Mouse (Mus musculus) 3134 (cell line): ENCODE measurements at regions not wholly inside any gene's neighbourhood (a gene's known extent, or its start where the extent isn't known, plus 50 kb on each side); places are given as distances from the start of the nearest gene placed in this dataset.

ENCODE experiments used
- DNase-seq: peaks from one replicate; pipeline ENCODE4 v3.0.0-alpha.2; 2011; ENCODE audit warnings: low spot score; ENCODE audit not compliant: insufficient read length; ENCODE audit errors: extremely low read depth

- no peak for DNase-seq
Observed at GRCm38 (mm10) chr8:80263468-80263945, 205.7 kb upstream of the Hhip start.

- no peak for DNase-seq
Observed at GRCm38 (mm10) chr8:80262911-80263310, 205.1 kb upstream of the Hhip start.

GRCm38 (mm10) chr8:80253541-80253940 is 195.7 kb upstream of the Hhip start:
- DNase-seq: no peak

GRCm38 (mm10) chr8:80251595-80251994 is 193.8 kb upstream of the Hhip start:
- DNase-seq: no peak

GRCm38 (mm10) chr8:80250305-80251161 is 192.7 kb upstream of the Hhip start:
- no peak for DNase-seq

- no peak for DNase-seq
Observed at GRCm38 (mm10) chr8:80249762-80250161, 192.0 kb upstream of the Hhip start.

GRCm38 (mm10) chr8:80239879-80240278 is 182.1 kb upstream of the Hhip start:
- no peak for DNase-seq

GRCm38 (mm10) chr8:80210361-80210760 is 152.6 kb upstream of the Hhip start:
- DNase-seq: no peak

GRCm38 (mm10) chr8:80204678-80205654 is 147.2 kb upstream of the Hhip start:
- no peak for DNase-seq

GRCm38 (mm10) chr8:80203769-80204677 is 146.2 kb upstream of the Hhip start:
- no peak for DNase-seq

- no peak for DNase-seq
Observed at GRCm38 (mm10) chr8:80197680-80198079, 139.9 kb upstream of the Hhip start.

- no peak for DNase-seq
Observed at GRCm38 (mm10) chr8:80190510-80190908, 132.7 kb upstream of the Hhip start.

GRCm38 (mm10) chr8:80189797-80190509 is 132.1 kb upstream of the Hhip start:
- no peak for DNase-seq

GRCm38 (mm10) chr8:80185286-80185685 is 127.5 kb upstream of the Hhip start:
- no peak for DNase-seq

GRCm38 (mm10) chr8:80168688-80169087 is 110.9 kb upstream of the Hhip start:
- DNase-seq: no peak

- DNase-seq: no peak
Observed at GRCm38 (mm10) chr8:80149458-80150083, 91.8 kb upstream of the Hhip start.

- DNase-seq: no peak
Observed at GRCm38 (mm10) chr8:80147929-80148328, 90.1 kb upstream of the Hhip start.

- DNase-seq: no peak
Observed at GRCm38 (mm10) chr8:80138481-80138880, 80.7 kb upstream of the Hhip start.

- no peak for DNase-seq
Observed at GRCm38 (mm10) chr8:80120378-80120965, 62.7 kb upstream of the Hhip start.
